Mouse (Mus musculus) intestine, embryonic 16.5 days (tissue): Measurements from ENCODE around the gene Hist1h2bk. TPM values are rescaled to one million over a fixed set of nuclear protein-coding genes. Genes with fewer than 3 reads are reported as not detected.
A peak's percentile ranks its signal among the peaks of the same experiment; 100 is the strongest.
"Not testable (repeated sequence)": the region's sequence is repeated elsewhere in the genome, so short reads cannot be mapped to it uniquely, and the experiment has no call there.

Source experiments
- ATAC-seq: fragments of 200-750 bp; cut with Nextera tagmentation; 2 replicates; pipeline ENCODE4 v1.8.0; 2017; ENCODE audit warnings: moderate TSS enrichment, moderate library complexity
- H3K27ac ChIP-seq: fragments of 300-500 bp; sonication (generic); 2 replicates; pipeline ENCODE4 v1.5.1; 2014; ENCODE audit warnings: mild to moderate bottlenecking, low read length
- H3K27me3 ChIP-seq: fragments of 300-500 bp; sonication (generic); replicated peaks from 2 replicates; pipeline ENCODE4 v1.6.1; 2014; ENCODE audit warnings: low read length, control low read depth, mixed read lengths; ENCODE audit not compliant: control insufficient read depth, insufficient read depth
- H3K36me3 ChIP-seq: fragments of 300-500 bp; sonication (generic); 2 replicates; pipeline ENCODE4 v1.6.1; 2014; ENCODE audit warnings: low read length, control low read depth; ENCODE audit not compliant: control insufficient read depth, insufficient read depth
- H3K4me1 ChIP-seq: fragments of 300-500 bp; sonication (generic); 2 replicates; pipeline ENCODE4 v1.6.1; 2014; ENCODE audit warnings: low read length, control low read depth, mixed read lengths; ENCODE audit not compliant: control insufficient read depth, insufficient read depth
- H3K4me2 ChIP-seq: fragments of 300-500 bp; sonication (generic); 2 replicates; pipeline ENCODE4 v1.6.1; 2014; ENCODE audit warnings: low read depth, low read length, control low read depth
- H3K4me3 ChIP-seq: fragments of 300-500 bp; sonication (generic); 2 replicates; pipeline ENCODE4 v1.5.1; 2014; ENCODE audit warnings: mild to moderate bottlenecking, low read length
- H3K9ac ChIP-seq: fragments of 300-500 bp; sonication (generic); 2 replicates; pipeline ENCODE4 v1.6.1; 2014; ENCODE audit warnings: low read depth, low read length
- H3K9me3 ChIP-seq: fragments of 300-500 bp; sonication (generic); 2 replicates; pipeline ENCODE4 v1.6.1; 2016; ENCODE audit warnings: low read length, control low read depth; ENCODE audit not compliant: control insufficient read depth
- WGBS: fragments of 180-500 bp; shearing (Covaris S2); extraction: QIAGEN DNeasy Blood & Tissue Kit; methylation state at CpG from one replicate; pipeline ENCODE4 v1.1.7; 2014; 5-methylcytosine and 5-hydroxymethylcytosine counted together
- polyA plus RNA-seq: library from polyadenylated mRNA; unstranded; fragments of >200 nt; fragmentation: Nextera tagmentation; extraction: Ambion mirVana; gene quantifications from 2 replicates; pipeline ENCODE4 v1.2.1, GENCODE M21; 2015

The Hist1h2bk gene
- polyA plus RNA-seq, 1 experiment from 2014 or later, result 1.8 TPM

DNA sequence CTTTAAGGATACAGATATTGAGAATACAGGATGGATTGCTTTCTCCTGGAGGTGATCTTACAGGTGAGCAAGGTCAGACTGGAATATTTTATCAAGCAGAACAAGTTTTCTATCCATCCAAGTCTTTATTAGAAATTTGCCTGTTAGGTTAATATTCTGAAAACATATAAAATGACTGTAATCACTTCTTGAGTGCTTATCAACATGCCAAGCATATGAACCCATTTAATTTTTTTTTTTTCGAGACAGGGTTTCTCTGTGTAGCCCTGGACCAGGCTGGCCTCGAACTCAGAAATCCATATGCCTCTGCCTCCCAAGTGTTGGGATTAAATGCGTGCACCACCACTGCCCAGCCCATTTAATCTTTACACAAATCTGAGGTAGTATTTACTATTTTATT lies 1.3 kb downstream of the Hist1h2bk start:
- peak overlapping the region; percentile 67 for H3K9ac ChIP-seq
- H3K4me1 ChIP-seq, result peaks cover 13% of the 10 kb centered on the region
- peak overlapping the region; percentile 70 for H3K4me2 ChIP-seq
- H3K27me3 ChIP-seq, result no peaks in the 10 kb centered on the region
- WGBS, result 62% methylated on average over 3 of the region's 3 CpGs
- H3K36me3 ChIP-seq, result no peaks in the 10 kb centered on the region
- H3K9me3 ChIP-seq, result no peaks in the 10 kb centered on the region
- H3K27ac ChIP-seq, result peak overlapping the region; percentile 82
- ATAC-seq, result no peak
- H3K4me3 ChIP-seq, result peak overlapping the region; percentile 47

DNA sequence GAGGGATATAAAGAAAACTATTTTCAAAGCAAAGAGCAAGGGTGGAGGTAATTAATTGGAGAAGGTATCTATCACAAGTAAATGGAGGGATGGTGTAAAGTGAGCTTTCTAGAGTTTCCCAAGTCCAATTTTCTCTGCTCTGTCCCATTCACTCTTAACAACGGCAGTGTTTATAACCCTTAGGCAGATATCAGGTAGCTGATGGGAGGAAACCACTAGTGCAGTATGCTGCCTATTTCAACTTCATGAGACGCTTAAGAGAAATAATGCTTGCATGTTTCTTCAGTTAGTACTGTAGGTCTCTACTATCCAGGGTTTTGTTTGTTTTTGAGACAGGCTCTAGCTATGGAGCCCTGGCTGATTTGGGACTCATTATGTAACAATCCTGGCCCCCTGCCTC lies 1.7 kb downstream of the Hist1h2bk start:
- H3K4me2 ChIP-seq, result no peak overlapping the region
- 61% methylated on average over 2 of the region's 2 CpGs for WGBS
- no peak overlapping the region for H3K27ac ChIP-seq
- H3K4me1 ChIP-seq, result peaks cover 15% of the 10 kb centered on the region
- 0 out of 2 replicates have a peak overlapping the region, but pooled peaks have one; percentile 29 for H3K9ac ChIP-seq
- H3K4me3 ChIP-seq, result no peak overlapping the region
- no peaks in the 10 kb centered on the region for H3K36me3 ChIP-seq
- H3K9me3 ChIP-seq, result no peaks in the 10 kb centered on the region
- no peak for ATAC-seq
- no peaks in the 10 kb centered on the region for H3K27me3 ChIP-seq

DNA sequence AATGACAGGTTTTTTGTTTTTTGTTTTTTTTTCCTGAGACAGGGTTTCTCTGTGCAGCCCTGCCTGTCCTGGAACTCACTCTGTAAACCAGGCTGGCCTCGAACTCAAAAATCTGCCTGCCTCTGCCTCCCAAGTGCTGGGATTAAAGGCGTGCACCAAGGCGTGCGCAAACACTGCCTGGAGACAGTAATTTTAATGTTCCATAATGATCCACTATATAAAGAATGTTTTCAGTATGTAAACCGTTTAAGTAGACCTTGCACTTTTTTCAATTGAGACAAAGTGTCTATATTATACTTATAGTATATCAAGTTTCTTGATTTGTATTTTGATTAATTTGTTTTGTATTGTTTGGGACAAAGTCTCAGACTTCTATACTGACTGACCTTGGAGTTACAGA lies 3.7 kb downstream of the Hist1h2bk start:
- 66% methylated on average over 5 of the region's 5 CpGs for WGBS
- Histone ChIP-seq H3K9me3 (no peaks in the 10 kb centered on the region), H3K27me3 (no peaks in the 10 kb centered on the region), H3K9ac (no peak overlapping the region), H3K4me1 (peaks cover 15% of the 10 kb centered on the region), H3K36me3 (no peaks in the 10 kb centered on the region), H3K27ac (no peak overlapping the region), H3K4me2 (no peak overlapping the region), H3K4me3 (no peak overlapping the region)
- no peak for ATAC-seq

DNA sequence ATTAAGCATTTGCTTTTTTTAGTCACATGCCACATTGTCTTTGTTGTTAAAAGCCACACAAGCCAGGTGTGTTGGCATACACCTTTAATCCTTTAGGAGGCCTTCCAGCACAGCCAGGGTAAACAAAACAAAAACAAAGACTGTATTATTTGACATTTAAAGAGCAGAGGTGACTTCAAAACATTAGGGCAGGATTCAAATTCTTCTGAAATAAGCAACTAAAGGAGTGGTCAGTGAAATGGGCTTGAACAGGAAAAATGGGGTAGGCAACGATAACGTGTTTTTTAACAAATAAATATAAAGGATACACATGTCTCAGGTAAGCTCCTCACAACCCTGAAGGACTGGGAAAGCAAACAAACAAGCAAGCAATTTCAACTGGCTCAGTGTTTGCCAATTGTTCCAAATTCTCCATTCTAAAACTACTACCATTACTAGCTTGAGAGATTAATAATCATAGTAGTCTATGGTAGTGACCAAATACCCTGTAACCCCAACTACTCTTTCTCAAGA lies 4.3 kb downstream of the Hist1h2bk start:
- WGBS, result 8% methylated on average over 2 of the region's 2 CpGs
- Histone ChIP-seq H3K9ac (peak overlapping the region; percentile 69), H3K4me2 (peak overlapping the region; percentile 80), H3K27me3 (no peaks in the 10 kb centered on the region), H3K4me1 (peaks cover 19% of the 10 kb centered on the region), H3K4me3 (peak overlapping the region; percentile 51), H3K36me3 (no peaks in the 10 kb centered on the region), H3K27ac (peak overlapping the region; percentile 94), H3K9me3 (no peaks in the 10 kb centered on the region)
- no peak for ATAC-seq

DNA sequence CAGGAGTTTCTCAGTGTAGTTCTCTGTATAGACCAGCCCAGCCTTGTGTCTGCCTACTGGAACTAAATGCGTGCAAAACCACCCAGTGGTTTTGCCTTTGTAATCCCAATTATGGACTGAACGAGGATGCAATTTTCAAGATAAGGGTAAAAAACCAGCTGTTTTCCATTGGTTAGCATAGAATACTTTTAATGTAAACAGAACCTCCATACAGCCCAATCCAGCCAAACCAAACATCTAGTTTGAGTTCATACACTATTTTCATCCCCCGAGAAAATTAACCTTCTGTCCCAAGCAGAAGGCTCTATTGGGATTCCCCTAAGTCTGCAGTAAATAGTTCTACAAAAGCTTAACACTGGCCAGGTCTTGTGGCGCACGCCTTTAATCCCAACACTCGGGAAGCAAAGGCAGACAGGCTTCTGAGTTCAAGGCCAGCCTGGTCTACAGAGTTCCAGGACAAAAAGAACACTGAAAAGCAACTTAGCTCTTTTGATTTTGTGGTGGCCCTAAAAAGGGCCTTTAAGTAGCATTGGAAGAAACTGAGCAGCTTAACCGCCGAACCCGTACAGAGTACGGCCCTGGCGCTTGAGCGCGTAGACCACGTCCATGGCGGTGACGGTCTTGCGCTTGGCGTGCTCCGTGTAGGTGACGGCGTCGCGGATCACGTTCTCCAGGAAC lies 4.9 kb downstream of the Hist1h2bk start:
- H3K4me2 ChIP-seq, result peak overlapping the region; percentile 80
- H3K27ac ChIP-seq, result peak overlapping the region; percentile 94
- peak overlapping the region; percentile 51 for H3K4me3 ChIP-seq
- H3K36me3 ChIP-seq, result no peaks in the 10 kb centered on the region
- WGBS, result under 1% methylated on average over 14 of the region's 24 CpGs
- peaks cover 19% of the 10 kb centered on the region for H3K4me1 ChIP-seq
- peak; percentile 41 for ATAC-seq
- H3K9me3 ChIP-seq, result no peaks in the 10 kb centered on the region
- peak overlapping the region; percentile 69 for H3K9ac ChIP-seq
- no peaks in the 10 kb centered on the region for H3K27me3 ChIP-seq

DNA sequence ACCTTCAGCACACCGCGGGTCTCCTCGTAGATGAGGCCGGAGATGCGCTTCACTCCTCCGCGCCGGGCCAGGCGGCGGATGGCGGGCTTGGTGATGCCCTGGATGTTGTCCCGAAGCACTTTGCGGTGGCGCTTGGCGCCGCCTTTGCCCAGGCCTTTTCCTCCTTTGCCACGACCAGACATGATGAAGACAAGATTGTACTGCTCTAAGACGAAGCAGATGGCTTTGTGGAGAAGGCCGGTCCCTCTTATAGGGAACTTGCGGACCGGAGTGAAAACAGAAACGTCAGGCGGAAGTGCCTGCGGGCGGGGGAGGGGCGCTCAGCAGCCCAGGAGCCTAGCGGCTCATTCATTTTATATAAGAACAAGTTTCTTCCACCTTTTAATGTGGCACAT lies 5.5 kb downstream of the Hist1h2bk start, which contains the start of gene Hist1h4i:
Gene Hist1h4i (minus strand): TSS at position 221 of the 395 bp plus-strand sequence.
- Histone ChIP-seq H3K4me1 (peaks cover 19% of the 10 kb centered on the region), H3K27ac (peak within 1 kb of the TSS; percentile 94), H3K4me3 (peak within 1 kb of the TSS; percentile 51), H3K9ac (peak within 1 kb of the TSS; percentile 69), H3K4me2 (peak within 1 kb of the TSS; percentile 80)
- WGBS, result 1% methylated on average over 20 of the region's 27 CpGs
- H3K27me3 ChIP-seq, H3K9me3 ChIP-seq, H3K36me3 ChIP-seq: not testable (repeated sequence)
- peak; percentile 64 for ATAC-seq

DNA sequence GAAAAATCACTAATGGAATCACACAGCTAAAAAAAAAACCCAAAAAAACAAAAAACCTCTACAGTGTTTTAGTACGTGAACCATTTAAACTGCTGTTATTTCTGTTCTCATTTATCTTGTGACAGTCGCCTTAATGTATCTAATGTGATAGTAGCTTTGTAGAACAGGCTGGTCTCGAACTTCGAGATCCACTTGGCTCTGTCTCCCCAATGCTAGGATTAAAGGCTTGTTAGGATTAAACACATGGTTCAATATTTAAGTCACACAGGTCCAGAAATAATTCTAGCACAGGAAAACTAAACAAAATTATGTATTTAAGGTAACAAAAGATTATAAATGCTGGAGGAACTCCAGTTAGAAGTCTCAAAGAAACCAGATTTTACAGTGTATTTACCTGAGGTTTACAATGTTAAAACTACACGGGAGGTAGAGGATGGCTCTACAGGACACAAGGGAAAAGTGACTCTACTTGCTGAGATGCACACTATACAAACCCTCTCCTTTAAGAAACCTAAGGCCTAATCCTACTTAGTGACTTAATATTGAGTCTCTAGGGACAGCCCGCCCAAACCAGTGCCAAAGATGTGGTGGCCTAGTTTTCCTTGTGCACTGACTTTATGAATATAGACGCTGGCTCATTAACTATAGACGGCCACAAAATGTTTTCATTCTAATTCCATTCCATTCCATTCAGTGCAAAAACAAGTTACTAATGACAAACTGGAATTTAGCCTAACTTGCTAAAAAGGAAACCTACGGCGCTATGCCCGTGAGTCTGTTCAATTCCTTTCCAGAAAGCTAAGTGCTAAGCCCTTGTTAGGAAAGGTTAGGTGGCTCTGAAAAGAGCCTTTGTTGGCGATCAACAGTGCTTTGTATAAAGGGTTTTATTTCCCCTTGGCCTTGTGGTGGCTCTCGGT lies 6.2 kb downstream of the Hist1h2bk start:
- H3K9me3 ChIP-seq, result no peaks in the 10 kb centered on the region
- H3K9ac ChIP-seq, result peak overlapping the region; percentile 48
- 4% methylated on average over 13 of the region's 13 CpGs for WGBS
- H3K4me1 ChIP-seq, result peaks cover 14% of the 10 kb centered on the region
- ATAC-seq, result no peak
- H3K27me3 ChIP-seq, result no peaks in the 10 kb centered on the region
- H3K4me2 ChIP-seq, result peak overlapping the region; percentile 51
- no peaks in the 10 kb centered on the region for H3K36me3 ChIP-seq
- peak overlapping the region; percentile 39 for H3K4me3 ChIP-seq
- peak overlapping the region; percentile 77 for H3K27ac ChIP-seq

DNA sequence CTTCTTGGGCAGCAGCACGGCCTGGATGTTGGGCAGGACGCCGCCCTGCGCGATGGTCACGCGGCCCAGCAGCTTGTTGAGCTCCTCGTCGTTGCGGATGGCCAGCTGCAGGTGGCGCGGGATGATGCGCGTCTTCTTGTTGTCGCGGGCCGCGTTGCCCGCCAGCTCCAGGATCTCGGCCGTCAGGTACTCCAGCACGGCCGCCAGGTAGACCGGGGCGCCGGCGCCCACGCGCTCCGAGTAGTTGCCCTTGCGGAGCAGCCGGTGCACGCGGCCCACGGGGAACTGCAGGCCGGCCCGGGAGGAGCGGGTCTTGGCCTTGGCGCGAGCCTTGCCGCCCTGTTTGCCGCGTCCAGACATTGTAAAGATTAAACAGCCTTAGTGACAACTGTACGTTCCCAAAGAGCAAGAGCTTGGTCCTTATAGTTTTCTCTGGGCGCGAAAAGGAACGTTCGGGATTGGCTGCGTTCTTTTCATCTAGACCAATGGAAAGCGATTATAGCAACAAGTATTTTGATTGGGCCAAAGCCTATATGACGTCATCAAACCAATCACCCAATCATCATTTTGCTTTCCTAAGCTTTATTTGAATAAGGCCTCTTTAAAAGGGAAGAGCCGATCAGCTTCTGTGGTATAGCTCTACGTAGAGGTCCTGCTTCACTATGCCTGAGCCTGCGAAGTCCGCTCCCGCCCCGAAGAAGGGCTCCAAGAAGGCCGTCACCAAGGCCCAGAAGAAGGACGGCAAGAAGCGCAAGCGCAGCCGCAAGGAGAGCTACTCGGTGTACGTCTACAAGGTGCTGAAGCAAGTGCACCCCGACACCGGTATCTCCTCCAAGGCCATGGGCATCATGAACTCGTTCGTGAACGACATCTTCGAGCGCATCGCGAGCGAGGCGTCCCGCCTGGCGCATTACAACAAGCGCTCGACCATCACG lies 7.2 kb downstream of the Hist1h2bk start, which contains the start of the genes Hist1h2ag and Hist1h2bj:
Gene Hist1h2ag (minus strand): TSS at position 377 of the 935 bp plus-strand sequence.
Gene Hist1h2bj (plus strand): TSS at position 647 of the 935 bp plus-strand sequence.
- Histone ChIP-seq H3K27ac (peak within 1 kb of the TSS; percentile 83), H3K4me3 (peak within 1 kb of the TSS; percentile 45), H3K4me1 (peaks cover 14% of the 10 kb centered on the region), H3K4me2 (peak within 1 kb of the TSS; percentile 64), H3K9ac (peak within 1 kb of the TSS; percentile 51)
- not testable (repeated sequence) for H3K36me3 ChIP-seq, H3K9me3 ChIP-seq, H3K27me3 ChIP-seq
- under 1% methylated on average over 33 of the region's 80 CpGs for WGBS
- peak; percentile 92 for ATAC-seq
